Mouse (Mus musculus) monocyte, adult 5-6 weeks (primary cell): ENCODE results near the gene Olfr427. TPM values are rescaled to one million over a fixed set of nuclear protein-coding genes. Genes with fewer than 3 reads are reported as not detected.

ENCODE experiments used
- ATAC-seq: fragments of 153-309, 156-312 bp; replicated peaks from 2 replicates; pipeline ENCODE4 v1.8.0; 2017; ENCODE audit warnings: mild to moderate bottlenecking; ENCODE audit not compliant: low TSS enrichment, insufficient number of reproducible peaks, severe bottlenecking, poor library complexity, low FRiP score
- total RNA-seq: library from RNA; stranded (forward); fragments of 200-1000, 200-491, 200-594 nt; gene quantifications from 3 replicates; pipeline ENCODE4 v1.2.3, GENCODE M21; 2017

Olfr427 gene
- not detected in 3 replicates for total RNA-seq

- ATAC-seq: no peak
Observed at GRCm38 (mm10) chr1:174096591-174096990, at the start of gene Olfr427. Gene Olfr427 (plus strand): TSS chr1:174096891.

DNA sequence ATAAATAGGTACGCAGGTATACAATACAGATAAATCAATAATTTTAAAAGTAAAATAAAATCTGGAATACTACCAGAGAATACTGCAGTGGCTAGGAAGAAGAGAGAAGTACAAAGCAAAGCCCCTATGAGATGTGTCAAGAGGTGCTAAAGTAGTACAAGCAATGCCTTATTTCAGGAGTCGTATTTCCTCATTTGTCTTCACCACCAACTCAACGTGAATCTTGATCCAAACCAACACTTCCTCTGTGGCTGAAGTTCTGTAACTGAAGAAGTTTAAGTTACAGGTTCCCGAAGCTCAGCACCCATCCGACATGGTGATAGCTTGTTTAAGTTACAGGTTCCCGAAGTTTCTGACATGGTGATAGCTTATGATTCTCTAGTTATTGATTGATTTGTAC, 48.5 kb upstream of the Olfr427 start:
- ATAC-seq: peak; percentile 53

GRCm38 (mm10) chr1:174048893-174049292, 47.8 kb upstream of the Olfr427 start, which contains the start of gene Olfr432:
Gene Olfr432 (plus strand): TSS chr1:174049205.
- no peak for ATAC-seq

GRCm38 (mm10) chr1:174049357-174049756, 47.3 kb upstream of the Olfr427 start:
- ATAC-seq: peak; percentile 51

- peak; percentile 30; the same call in 1 of the 2 replicates for ATAC-seq
Observed at GRCm38 (mm10) chr1:174050532-174050931, 46.2 kb upstream of the Olfr427 start.

DNA sequence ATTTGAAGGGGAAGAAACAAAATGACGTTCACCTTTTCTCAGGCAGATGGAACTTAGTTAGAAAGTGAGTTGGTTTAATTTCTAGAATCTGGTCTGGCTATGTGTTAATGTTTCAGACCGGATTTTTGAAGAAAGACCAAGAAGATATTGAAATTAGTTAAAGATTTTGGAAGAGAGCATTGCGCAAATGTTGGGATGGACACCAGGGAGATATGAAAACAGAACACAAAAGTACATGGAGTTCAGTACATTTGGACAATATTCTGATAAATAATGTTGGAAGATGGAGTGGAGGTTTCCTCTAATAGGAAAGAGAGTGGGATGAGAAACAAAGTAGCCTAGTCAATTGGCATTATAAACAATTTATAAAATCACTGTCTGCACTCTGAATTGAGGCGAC, 45.2 kb upstream of the Olfr427 start:
- no peak for ATAC-seq

DNA sequence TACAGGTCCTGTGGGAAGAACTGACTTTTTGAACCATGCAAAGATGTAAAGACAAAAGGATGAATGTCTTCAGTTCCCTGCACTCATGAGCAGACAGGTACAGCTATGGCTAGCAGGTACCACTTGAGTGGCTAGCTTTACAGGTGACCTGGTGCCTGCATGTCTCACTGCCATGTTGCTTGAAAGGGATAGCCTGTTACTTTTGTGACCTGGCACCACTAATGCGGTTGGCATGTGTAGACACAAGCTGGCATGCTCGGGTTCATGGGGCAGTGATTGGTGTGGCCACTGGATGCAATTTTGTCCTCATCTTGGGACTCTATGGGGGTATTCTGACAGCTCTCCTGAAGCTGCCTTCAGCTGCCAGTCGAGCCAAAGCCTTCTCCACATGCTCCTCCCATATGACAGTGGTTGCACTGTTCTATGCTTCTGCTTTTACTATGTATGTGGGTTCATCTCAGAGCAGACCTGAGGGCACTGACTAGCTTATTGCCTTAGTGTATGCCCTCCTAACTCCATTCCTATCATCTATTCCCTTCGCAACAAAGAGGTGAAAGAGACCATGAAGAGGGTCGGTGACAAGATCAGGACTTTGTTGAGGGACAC, 44.7 kb upstream of the Olfr427 start:
- peak; percentile 52; the same call in 1 of the 2 replicates for ATAC-seq

- ATAC-seq: no peak
Observed at GRCm38 (mm10) chr1:174052981-174053380, 43.7 kb upstream of the Olfr427 start.

GRCm38 (mm10) chr1:174055248-174055647, 41.4 kb upstream of the Olfr427 start:
- no peak for ATAC-seq

- ATAC-seq: no peak
Observed at GRCm38 (mm10) chr1:174066305-174066704, 30.4 kb upstream of the Olfr427 start, which contains the start of gene Olfr430. Gene Olfr430 (plus strand): TSS chr1:174066605.

- ATAC-seq: no peak
Observed at GRCm38 (mm10) chr1:174084031-174084430, 12.7 kb upstream of the Olfr427 start, which contains the start of gene Olfr429. Gene Olfr429 (plus strand): TSS chr1:174084331.

DNA sequence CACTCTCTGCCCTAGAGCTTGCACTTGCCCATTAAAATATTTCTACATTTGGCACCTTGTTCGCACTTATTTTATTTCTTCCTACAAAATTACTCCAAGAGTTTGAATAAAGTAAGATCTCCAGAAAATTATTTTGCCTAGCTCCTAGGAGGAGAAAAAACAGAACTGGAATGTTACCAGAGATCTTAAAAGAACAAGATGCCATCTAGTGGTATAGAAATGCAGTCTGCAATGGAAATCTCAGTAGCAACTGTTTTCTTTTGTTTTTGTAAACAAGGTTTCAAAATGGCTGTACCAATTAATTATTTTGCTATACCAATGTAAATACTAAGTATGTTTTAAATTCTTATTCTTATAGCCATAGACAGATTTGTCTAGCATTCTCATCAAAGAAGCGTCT, 7.0 kb downstream of the Olfr427 start:
- no peak for ATAC-seq

DNA sequence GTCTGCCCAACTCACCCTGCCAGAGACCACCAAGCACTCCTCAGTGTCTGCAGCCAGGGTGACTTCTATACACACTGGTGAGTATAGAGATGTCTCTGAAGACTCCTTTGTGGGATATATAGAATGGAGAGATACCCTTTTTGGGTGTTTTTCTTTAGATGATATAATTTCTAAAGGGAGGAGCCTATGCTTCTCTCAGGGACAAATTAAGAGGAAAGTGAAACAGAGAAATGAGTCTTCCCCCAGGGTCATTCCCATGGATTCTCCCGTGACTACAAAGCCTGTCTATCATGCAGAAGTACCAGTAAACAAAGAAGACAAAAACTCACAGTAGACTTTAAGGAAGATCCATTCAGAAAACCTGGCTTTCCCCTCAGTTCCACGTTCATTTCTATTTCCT, 24.4 kb downstream of the Olfr427 start, which contains the start of gene Olfr231:
Gene Olfr231 (minus strand): TSS at position 101 of the 400 bp plus-strand sequence.
- no peak for ATAC-seq

DNA sequence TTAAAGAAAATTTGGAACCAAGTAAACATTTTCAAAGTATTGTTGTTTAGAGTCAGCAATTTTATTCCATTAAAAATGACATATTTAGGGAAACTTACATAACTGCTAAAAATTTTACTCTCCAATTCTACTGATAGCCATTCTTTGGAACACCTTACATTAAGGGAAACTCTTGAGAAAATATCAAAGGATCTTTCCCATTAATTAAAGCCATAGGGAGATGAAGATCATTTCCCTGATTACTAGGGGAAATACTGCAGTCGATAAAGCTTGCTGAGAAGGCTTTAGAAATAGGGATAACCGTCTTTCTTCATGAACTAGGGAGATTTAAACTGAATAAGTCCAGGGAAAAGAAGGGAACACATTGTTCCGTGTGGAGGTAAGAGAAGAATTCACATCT, 34.5 kb downstream of the Olfr427 start, which contains the start of gene Olfr424:
Gene Olfr424 (plus strand): TSS at position 301 of the 400 bp plus-strand sequence.
- no peak for ATAC-seq

DNA sequence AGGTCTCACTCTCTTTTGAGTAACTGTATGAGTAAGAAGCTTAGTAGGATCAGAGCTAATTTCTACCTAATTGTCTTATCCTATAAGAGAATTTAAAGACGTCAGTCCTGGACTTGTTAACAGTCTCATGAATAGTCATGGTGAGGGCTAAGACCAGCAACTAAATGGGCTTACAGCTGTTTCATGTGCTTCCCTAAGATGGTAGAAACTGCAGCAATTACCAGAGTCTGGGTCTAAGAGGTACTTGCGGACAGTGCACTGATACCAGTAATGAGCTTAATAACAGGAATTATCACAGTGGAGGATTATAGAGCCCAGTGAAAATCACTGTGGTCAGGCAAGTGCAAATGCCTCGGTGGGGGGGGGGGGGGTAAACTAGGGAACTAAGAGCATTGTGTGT, 35.3 kb downstream of the Olfr427 start:
- ATAC-seq: no peak

- no peak for ATAC-seq
Observed at GRCm38 (mm10) chr1:174141384-174141783, 44.7 kb downstream of the Olfr427 start.

DNA sequence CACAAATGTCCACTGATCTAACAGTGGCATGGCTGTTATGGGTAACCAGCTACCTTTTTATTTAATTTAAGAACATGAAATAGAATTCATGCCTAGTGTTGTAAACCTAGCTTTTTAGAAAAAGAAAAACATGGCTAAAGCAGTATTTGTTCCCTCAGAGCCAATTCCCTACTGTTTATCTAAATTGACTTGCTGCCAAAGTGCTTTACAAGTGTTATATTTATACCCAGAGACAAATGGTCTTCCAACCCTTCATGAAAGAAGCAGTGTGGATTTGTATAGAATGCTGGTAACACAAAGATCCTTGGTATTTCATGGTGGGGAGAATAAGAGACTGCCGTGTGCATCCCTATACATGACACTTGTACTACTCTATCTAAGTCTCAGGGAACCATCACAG, 50.0 kb downstream of the Olfr427 start:
- no peak for ATAC-seq

GRCm38 (mm10) chr1:174149289-174149688, 52.6 kb downstream of the Olfr427 start:
- no peak for ATAC-seq
